Mouse (Mus musculus) embryonic facial prominence, embryonic 10.5 days (tissue): ENCODE measurements at regions not wholly inside any gene's neighbourhood (a gene's known extent, or its start where the extent isn't known, plus 50 kb on each side); places are given as distances from the start of the nearest gene placed in this dataset.

Experiments used
- DNase-seq: peaks from one replicate; pipeline ENCODE4 v3.0.0-alpha.2; 2017; ENCODE audit warnings: low spot score
- H3K27ac ChIP-seq: fragments of 300-500 bp; sonication (generic); replicated peaks from 2 replicates; pipeline ENCODE4 v1.5.1; 2016; ENCODE audit warnings: mild to moderate bottlenecking
- H3K27me3 ChIP-seq: fragments of 300-500 bp; sonication (generic); replicated peaks from 2 replicates; pipeline ENCODE4 v1.6.1; 2016; ENCODE audit warnings: low read depth, mild to moderate bottlenecking; ENCODE audit not compliant: poor library complexity, severe bottlenecking
- H3K36me3 ChIP-seq: fragments of 300-500 bp; sonication (generic); replicated peaks from 2 replicates; pipeline ENCODE4 v1.6.1; 2016; ENCODE audit warnings: mild to moderate bottlenecking, moderate library complexity
- H3K4me1 ChIP-seq: fragments of 300-500 bp; sonication (generic); 2 replicates; pipeline ENCODE4 v1.6.1; 2016
- H3K4me3 ChIP-seq: fragments of 300-500 bp; sonication (generic); 2 replicates; pipeline ENCODE4 v1.5.1; 2016; ENCODE audit warnings: mild to moderate bottlenecking, moderate library complexity
- H3K9me3 ChIP-seq: fragments of 300-500 bp; sonication (generic); 2 replicates; pipeline ENCODE4 v1.6.1; 2016; ENCODE audit warnings: mild to moderate bottlenecking
- WGBS: fragments of 180-500 bp; shearing (Covaris S2); methylation state at CpG from one replicate; pipeline ENCODE4 v1.1.7; 2016; 5-methylcytosine and 5-hydroxymethylcytosine counted together

GRCm38 (mm10) chr1:129219098-129219497 lies 54.0 kb upstream of the Thsd7b start:
- 84% methylated on average over 2 of the region's 2 CpGs for WGBS
- H3K36me3 ChIP-seq = no peaks in the 10 kb centered on the region
- no peak overlapping the region for H3K4me3 ChIP-seq
- H3K9me3 ChIP-seq = no peaks in the 10 kb centered on the region
- H3K4me1 ChIP-seq = no peaks in the 10 kb centered on the region
- H3K27me3 ChIP-seq = no peaks in the 10 kb centered on the region
- no peak for DNase-seq
- no peak overlapping the region for H3K27ac ChIP-seq

GRCm38 (mm10) chr1:129208806-129209205 lies 64.3 kb upstream of the Thsd7b start:
- 71% methylated on average over 1 of the region's 1 CpGs for WGBS
- no peak for DNase-seq
- Histone ChIP-seq H3K9me3 (no peaks in the 10 kb centered on the region), H3K27ac (peak overlapping the region; percentile 37), H3K4me1 (peaks cover 4% of the 10 kb centered on the region; the same call in 1 of the 2 replicates), H3K4me3 (no peak overlapping the region), H3K36me3 (no peaks in the 10 kb centered on the region), H3K27me3 (no peaks in the 10 kb centered on the region)

DNA sequence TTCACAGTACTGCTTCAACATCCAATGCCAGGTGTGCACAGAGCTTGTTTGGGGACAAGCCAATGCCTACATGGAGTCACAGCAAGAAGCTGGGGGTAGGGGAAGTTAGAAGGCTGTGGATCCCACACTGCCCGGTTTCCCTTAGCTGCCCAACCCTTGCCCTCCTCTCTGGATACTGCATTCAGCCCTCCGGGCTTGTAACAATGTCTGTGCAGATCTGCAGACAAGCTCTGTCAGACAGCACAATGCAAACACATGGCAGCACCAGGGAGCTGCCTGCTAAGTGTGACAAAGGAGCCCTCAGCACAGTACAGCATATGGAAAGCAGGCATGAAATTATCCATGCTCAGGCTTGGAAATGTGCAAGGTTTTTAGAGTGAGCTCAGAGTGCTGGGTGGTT lies 64.7 kb upstream of the Thsd7b start:
- H3K4me1 ChIP-seq = peaks cover 4% of the 10 kb centered on the region; the same call in 1 of the 2 replicates
- no peaks in the 10 kb centered on the region for H3K9me3 ChIP-seq
- 22% methylated on average over 2 of the region's 2 CpGs for WGBS
- DNase-seq = peak; percentile 28
- H3K36me3 ChIP-seq = no peaks in the 10 kb centered on the region
- no peaks in the 10 kb centered on the region for H3K27me3 ChIP-seq
- H3K27ac ChIP-seq = peak overlapping the region; percentile 37
- no peak overlapping the region for H3K4me3 ChIP-seq

DNA sequence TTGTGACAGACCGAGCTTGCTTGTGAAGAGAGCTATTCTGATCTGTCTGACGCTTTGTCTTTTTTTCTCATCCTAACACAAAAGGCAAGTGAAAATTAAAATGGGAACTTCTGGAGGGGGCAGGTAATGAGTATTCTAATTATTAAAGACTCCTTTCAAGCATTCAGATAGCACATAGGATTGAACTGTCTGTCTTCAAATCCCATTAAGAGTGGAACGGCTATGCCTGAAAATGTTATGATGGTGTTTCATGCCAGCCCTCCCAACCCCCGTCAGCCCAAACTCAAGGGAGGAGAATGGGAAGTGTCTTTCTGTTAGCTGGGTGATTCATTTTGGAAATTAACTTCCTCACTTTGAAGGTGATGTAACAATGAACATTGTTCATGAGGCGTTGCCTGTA lies 65.4 kb upstream of the Thsd7b start:
- WGBS = 82% methylated on average over 5 of the region's 5 CpGs
- H3K4me3 ChIP-seq = no peak overlapping the region
- no peaks in the 10 kb centered on the region for H3K27me3 ChIP-seq
- H3K9me3 ChIP-seq = no peaks in the 10 kb centered on the region
- peaks cover 4% of the 10 kb centered on the region; the same call in 1 of the 2 replicates for H3K4me1 ChIP-seq
- H3K27ac ChIP-seq = no peak overlapping the region
- no peak for DNase-seq
- no peaks in the 10 kb centered on the region for H3K36me3 ChIP-seq

DNA sequence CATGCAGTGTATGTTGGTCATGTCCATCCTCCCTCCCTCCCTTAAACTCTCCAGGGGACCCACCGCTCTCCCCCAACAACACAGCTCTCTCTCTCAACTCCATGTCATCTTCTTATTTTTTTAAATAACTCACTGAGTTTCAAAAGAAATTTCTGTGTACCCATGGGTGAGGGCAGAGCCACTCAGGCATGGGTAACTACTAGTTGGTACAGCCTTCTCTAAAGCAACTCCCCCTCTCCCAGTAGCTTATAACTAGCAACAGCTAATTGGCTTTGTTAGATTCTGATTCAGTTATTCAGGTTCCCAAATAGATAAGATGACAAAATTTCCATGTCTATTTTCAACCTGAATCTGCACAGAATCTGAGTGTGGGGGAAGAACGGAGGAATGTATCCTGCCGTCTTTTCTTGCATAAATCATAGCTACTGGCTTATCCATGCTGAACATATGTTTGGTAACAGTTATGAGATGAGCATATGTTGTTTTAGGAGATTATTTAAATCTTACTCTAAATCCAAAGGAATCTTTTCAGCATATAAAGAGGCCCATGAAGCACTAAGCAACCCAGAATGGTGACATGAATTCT lies 92.8 kb upstream of the Thsd7b start:
- WGBS = 92% methylated on average over 3 of the region's 3 CpGs
- DNase-seq = no peak

DNA sequence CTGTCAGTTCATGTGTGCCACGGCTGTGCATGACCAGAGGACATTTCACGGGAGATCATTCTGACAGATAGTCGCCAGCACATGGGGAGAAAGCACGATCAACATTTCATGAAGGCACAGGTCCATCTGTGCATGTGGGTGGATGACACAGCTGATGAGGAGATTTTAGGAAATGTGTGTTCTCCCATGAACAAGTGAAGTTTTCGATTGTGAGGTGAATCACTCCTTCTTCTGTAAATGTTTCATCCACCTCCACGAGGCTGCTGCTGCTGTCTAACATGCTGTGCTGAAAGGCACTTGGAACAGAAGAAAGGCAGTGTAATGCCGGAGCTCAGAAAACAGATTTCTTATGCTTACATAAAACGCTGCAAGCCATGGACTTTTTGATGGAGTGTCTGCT lies 103.2 kb upstream of the Thsd7b start:
- WGBS = 90% methylated on average over 8 of the region's 8 CpGs
- Histone ChIP-seq H3K9me3 (no peaks in the 10 kb centered on the region), H3K4me3 (no peak overlapping the region), H3K36me3 (no peaks in the 10 kb centered on the region), H3K4me1 (no peaks in the 10 kb centered on the region), H3K27ac (no peak overlapping the region), H3K27me3 (no peaks in the 10 kb centered on the region)
- no peak for DNase-seq

More for the DNA sequence above, 92.8 kb upstream of the Thsd7b start:
- H3K9me3 ChIP-seq = no peaks in the 10 kb centered on the region
- H3K36me3 ChIP-seq = no peaks in the 10 kb centered on the region
- no peak overlapping the region for H3K27ac ChIP-seq
- H3K27me3 ChIP-seq = no peaks in the 10 kb centered on the region
- H3K4me1 ChIP-seq = no peaks in the 10 kb centered on the region
- no peak overlapping the region for H3K4me3 ChIP-seq

DNA sequence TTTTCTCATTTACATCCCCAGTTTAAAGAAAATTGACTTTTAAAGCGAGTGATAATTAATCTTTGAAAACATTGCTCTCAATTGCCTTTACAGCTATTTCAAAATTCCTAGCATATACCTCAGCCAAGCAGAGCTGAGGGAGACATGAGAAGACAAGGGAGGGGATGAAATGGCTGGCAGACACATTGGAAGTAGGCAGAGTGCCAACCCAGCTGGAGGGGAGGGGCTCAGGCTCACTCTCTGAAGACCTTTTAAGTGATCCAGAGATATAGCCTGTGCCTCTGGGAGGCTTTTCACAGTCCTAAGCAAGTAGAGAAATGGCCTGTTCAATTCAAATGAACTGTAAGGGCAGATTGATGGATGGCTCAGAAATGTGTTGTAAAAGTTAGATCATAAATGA lies 122.5 kb upstream of the Thsd7b start:
- H3K36me3 ChIP-seq = no peaks in the 10 kb centered on the region
- no peaks in the 10 kb centered on the region for H3K27me3 ChIP-seq
- WGBS = 89% methylated on average over 1 of the region's 1 CpGs
- no peaks in the 10 kb centered on the region for H3K9me3 ChIP-seq
- no peak for DNase-seq
- H3K27ac ChIP-seq = no peak overlapping the region
- H3K4me1 ChIP-seq = 0 out of 2 replicates have a peak, but pooled peaks cover 6% of the 10 kb centered on the region
- H3K4me3 ChIP-seq = no peak overlapping the region

DNA sequence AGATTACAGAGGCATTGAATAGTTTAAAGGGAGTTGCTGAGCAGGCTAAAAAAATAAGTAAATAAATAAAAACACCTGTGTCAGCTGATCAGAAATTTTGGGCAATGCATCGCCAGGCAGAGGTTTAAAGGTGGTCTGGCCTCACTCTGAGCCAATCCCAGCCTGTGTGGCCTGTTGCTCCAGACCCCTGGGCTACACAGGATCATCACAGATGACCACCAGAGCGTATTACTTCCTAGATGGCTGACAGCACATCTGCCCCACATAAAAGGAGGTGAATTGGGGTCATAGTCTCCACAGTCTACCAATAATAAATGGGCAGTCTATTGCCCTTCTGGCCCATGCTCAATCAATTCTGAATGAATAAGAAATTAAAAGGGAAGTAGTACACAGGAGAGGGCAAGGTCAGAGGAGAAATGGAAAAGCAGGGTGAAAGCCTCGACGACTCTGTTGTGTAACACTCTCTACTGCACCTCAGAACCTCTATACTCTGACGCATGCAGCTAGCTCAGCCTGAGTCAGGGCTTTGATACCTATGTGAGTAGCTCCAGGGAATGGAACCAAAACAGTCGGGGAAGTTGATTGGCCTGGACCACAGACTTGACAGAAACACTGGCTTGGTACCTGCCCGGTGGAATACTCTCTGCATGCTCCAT lies 124.2 kb upstream of the Thsd7b start:
- Histone ChIP-seq H3K9me3 (no peaks in the 10 kb centered on the region), H3K27ac (no peak overlapping the region), H3K4me1 (0 out of 2 replicates have a peak, but pooled peaks cover 6% of the 10 kb centered on the region), H3K27me3 (no peaks in the 10 kb centered on the region), H3K36me3 (no peaks in the 10 kb centered on the region), H3K4me3 (no peak overlapping the region)
- DNase-seq = no peak
- WGBS = 62% methylated on average over 7 of the region's 7 CpGs

GRCm38 (mm10) chr1:129146395-129147094 lies 126.6 kb upstream of the Thsd7b start:
- Histone ChIP-seq H3K4me3 (no peak overlapping the region), H3K36me3 (no peaks in the 10 kb centered on the region), H3K9me3 (no peaks in the 10 kb centered on the region), H3K27ac (no peak overlapping the region), H3K4me1 (0 out of 2 replicates have a peak, but pooled peaks cover 6% of the 10 kb centered on the region), H3K27me3 (no peaks in the 10 kb centered on the region)
- DNase-seq = no peak
- 69% methylated on average over 4 of the region's 4 CpGs for WGBS

DNA sequence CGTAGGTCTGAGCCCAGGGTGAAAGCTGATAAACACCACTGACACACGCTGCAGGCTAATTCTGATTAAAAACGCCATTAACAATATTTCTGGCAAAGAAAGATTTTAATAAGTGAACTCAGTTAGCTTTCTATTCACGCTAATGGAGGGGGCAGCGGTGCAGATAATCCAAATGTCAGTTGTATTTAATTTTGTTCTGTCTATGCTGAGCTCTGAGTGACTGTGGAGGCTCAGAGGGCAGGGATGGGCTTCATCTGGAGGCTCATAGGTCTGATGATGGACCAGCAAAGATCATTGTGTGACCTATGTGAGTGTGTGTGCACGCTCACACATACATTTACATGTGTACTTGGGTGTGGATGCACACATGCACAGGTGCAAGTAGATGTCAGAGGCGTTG lies 134.3 kb upstream of the Thsd7b start:
- H3K4me1 ChIP-seq = no peaks in the 10 kb centered on the region
- no peaks in the 10 kb centered on the region for H3K36me3 ChIP-seq
- H3K4me3 ChIP-seq = no peak overlapping the region
- H3K9me3 ChIP-seq = no peaks in the 10 kb centered on the region
- no peak for DNase-seq
- no peaks in the 10 kb centered on the region for H3K27me3 ChIP-seq
- H3K27ac ChIP-seq = no peak overlapping the region
- WGBS = 89% methylated on average over 7 of the region's 7 CpGs

DNA sequence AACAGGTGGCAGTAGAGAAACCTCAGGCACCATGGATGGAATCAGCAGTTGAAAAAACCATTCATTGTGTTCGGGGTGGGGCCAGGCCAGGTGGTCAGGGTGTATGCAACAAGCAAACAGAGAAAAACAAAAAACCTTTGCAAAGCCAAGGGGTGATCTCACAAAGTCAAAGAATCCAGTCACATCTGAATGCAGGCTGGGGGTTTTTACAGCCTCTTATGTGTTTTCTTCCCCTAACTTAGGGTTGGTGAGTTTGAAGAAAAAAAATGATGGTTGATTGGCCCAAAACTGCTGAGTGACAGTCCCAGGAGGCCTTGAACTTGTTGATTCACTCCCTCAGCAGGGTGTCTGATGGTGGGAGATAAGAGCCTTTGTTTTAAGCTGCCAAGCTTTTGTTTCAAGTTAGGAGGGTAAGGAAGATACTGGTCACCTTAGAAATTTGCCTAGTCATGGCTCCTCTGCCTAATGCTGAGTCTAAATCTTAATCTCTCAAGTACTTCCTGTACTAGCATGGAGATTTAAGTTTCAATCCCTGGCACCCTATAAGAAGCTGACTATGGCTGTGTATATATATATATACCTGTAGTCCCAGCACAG lies 166.0 kb upstream of the Thsd7b start:
- Histone ChIP-seq H3K4me3 (no peak overlapping the region), H3K27ac (no peak overlapping the region), H3K36me3 (no peaks in the 10 kb centered on the region), H3K9me3 (no peaks in the 10 kb centered on the region), H3K4me1 (no peaks in the 10 kb centered on the region), H3K27me3 (no peaks in the 10 kb centered on the region)
- WGBS = 73% methylated on average over 1 of the region's 1 CpGs
- DNase-seq = no peak

GRCm38 (mm10) chr1:129100997-129101396 lies 172.1 kb upstream of the Thsd7b start:
- Histone ChIP-seq H3K4me3 (no peak overlapping the region), H3K9me3 (no peaks in the 10 kb centered on the region), H3K27ac (no peak overlapping the region), H3K4me1 (no peaks in the 10 kb centered on the region), H3K27me3 (no peaks in the 10 kb centered on the region), H3K36me3 (no peaks in the 10 kb centered on the region)
- 84% methylated on average over 8 of the region's 8 CpGs for WGBS
- no peak for DNase-seq
